Mouse (Mus musculus) R1 (cell line): ENCODE results near the gene Suv39h2.

Experiments
- DNase-seq: peaks from one replicate; pipeline ENCODE4 v3.0.0-alpha.2; 2018; ENCODE audit warnings: low read depth, low spot score

Suv39h2 gene

DNA sequence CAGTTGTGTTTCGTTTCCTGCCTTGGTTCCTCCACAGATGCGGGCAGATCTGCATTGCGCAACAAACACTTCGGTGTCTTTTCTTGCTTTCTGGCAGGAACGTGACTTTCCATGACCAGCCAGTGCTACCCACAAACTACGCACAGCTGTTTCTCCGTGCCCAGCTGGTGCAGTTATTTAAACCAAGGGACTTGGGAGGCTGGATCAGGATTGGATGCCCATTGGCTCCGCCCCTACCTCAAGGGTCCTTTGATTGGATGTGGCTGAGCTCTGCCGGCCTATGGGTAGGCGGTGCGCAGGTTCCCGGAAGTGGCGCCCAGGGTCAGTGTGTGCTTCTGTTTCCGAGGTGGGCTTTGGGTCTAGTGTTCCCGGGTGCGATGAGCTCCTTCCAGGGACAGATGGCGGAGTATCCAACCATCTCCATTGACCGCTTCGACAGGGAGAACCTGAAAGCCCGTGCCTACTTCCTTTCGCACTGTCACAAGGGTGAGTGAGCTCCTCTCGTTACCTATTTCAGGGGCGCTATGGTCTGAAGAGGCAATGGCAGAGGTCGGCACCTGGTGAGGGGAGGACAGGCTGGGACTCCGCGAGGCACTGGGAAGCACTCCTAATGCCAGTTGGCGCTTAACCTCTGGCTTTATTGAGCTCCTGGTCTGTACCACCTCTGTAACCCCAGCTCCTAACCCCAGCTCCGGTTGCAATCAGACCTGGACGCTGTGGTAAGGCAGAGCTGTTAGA lies 50.8 kb downstream of the Suv39h2 start, which contains the start of gene Dclre1c:
Gene Dclre1c (plus strand): TSS at position 291 of the 738 bp plus-strand sequence.
- DNase-seq, result peak; percentile 94

DNA sequence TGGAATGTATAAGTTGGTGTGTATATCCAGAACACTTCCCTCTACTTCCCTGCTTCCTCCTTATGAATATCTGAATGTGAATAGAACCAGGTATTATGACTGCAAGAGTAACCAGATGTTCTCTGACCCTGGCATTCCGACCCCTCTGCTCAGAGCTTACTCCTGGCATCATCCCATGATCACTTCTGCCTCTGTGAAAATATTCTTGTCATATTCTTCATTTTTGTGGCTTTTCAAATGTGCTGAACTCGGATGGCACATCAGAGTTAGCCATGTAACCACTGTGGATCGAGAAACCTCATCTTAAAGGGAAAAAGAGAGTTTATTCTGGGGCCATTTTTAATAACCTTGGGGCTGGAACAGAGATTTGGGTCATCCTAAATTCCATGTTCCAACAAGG lies 52.3 kb downstream of the Suv39h2 start, which contains the start of gene Meig1:
Gene Meig1 (minus strand): TSS at position 101 of the 400 bp plus-strand sequence.
- no peak for DNase-seq

DNA sequence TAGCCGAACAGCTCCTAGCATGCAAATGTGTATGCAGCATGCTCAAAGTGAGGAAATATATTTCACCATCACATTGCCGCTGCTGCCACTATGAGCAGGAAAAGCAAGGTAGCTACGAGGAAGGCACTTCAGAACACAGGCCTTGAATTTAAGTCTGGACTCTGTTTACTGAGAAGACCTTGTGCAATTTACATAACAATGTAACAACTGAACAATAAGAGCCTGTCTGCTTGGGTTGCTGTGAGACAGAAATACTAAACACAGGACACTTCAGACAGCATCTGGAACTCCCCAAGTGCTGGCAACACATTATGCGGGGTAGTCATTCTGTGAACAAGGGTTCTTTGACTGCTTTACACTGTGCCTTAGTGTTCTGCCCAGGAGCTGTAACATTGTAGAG lies 54.7 kb downstream of the Suv39h2 start:
- peak; percentile 67 for DNase-seq

DNA sequence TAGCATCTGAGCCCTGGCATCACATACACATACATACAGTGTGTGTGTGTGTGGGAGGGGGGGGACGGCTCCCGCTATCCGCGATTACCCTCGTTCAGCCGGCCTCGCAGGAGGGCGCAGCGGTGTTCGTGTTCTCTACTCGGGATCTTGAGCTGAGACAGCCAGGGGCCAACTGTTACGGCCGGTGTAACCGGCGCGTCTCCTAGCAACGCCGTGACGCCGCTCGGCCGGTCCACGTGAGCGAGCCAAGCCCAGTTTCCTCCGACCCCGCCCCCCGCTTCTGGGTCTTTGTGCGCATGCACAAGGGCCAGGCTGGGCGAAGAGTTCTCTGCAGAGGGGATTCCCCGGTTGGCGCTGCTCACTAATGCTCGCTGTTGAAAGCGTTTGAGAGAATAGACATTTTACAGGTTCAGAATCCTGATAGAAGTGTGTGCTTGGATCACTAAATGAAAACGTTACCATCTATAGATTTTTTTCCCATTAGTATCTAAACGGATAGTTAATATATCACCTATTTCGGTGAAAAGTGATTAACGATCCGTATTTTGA lies 55.9 kb downstream of the Suv39h2 start:
- DNase-seq, result peak; percentile 89

DNA sequence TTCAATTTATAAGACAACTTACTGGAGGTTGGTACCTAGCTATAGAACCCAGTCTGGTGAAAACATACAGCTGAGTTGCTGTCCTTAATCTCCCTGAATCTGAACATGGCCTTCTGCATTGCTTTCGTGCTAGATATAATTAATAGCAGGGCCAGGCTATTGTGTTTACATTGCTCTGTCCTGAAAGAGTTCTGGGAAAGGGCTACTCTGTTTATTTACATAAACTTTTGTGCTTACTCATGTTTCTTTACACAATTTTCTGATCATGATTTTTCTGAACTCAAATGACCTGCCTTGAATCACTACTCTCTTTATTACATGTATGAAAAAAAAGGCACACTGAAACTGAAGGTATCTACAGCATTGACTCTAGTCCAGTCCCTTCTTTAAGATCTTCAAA lies 59.2 kb downstream of the Suv39h2 start:
- no peak for DNase-seq

DNA sequence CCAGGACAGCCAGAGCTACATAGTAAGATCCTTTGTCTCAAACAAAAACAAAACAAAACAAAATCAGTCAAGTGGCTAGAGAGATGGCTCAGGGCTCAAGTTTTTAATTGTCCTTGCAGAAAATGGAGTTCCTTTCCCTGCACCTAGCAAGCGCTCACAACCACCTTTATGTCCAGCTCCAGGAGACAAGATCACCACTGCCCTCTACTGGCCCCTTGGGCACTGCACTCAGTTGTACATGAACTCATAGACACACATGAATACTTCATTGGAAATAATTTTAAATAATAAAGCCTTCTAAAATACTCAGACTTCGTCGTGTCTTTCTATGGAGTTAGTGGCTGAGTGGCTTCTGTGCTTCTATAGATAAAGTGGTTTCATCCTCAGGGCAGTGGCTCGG lies 60.6 kb downstream of the Suv39h2 start:
- DNase-seq, result peak; percentile 74

DNA sequence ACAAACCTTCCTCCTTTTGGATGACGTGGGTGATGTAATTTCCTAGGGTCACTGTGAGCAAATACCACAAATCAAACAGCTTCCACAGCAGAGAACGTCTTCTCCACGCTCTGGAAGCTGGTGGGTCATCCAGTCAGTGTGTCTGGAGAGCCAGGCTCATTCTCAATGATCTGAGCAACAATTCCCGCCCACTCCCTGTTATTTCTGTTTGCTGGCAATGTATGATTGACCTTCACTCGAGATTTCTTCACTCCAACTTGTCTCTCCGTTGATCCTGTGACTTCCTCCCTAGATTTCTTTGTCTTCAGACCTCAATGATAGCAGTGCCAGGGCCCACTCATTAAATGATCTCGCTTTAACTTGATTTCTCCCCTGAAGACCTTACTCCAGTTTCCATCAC lies 67.1 kb downstream of the Suv39h2 start:
- DNase-seq, result no peak

DNA sequence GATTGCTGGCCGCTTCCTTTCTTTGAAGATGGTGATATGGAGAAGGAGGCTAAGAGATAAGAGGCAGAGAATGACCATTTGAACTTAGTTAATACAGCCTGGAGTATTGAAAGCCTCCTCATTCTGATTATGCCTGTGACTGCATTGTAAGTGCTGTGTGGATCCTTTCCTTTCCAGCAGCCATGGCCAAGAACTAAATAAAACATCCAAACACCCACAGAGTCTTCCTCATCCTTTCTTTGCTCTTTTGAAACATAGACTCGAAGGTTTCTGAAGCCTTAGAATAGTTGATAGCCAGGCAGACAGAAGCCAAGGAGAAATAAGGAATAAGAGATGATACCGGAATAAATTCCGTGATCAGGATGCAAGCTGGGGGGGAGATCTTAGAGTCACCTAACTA lies 68.8 kb downstream of the Suv39h2 start:
- no peak for DNase-seq
